Mouse (Mus musculus) embryo, embryonic 11.5 days (tissue): Measurements from ENCODE around the gene Ramp3.
A peak's percentile ranks its signal among the peaks of the same experiment; 100 is the strongest.

Source experiments
- DNase-seq: peaks from one replicate; pipeline ENCODE4 v3.0.0-alpha.2; 2012; ENCODE audit warnings: low read depth, low spot score

Ramp3 gene

GRCm38 (mm10) chr11:6670044-6670443, 11.7 kb downstream of the Ramp3 start:
- no peak for DNase-seq

- no peak for DNase-seq
Measured at GRCm38 (mm10) chr11:6670826-6671225, 12.5 kb downstream of the Ramp3 start.

GRCm38 (mm10) chr11:6674701-6675100, 16.4 kb downstream of the Ramp3 start:
- DNase-seq: no peak

- DNase-seq: no peak
Measured at GRCm38 (mm10) chr11:6675402-6675801, 17.1 kb downstream of the Ramp3 start.

- no peak for DNase-seq
Measured at GRCm38 (mm10) chr11:6676641-6677040, 18.3 kb downstream of the Ramp3 start.

GRCm38 (mm10) chr11:6677530-6677929, 19.2 kb downstream of the Ramp3 start:
- no peak for DNase-seq

GRCm38 (mm10) chr11:6679694-6680396, 21.5 kb downstream of the Ramp3 start:
- no peak for DNase-seq

- peak; percentile 66 for DNase-seq
Measured at GRCm38 (mm10) chr11:6680397-6680818, 22.1 kb downstream of the Ramp3 start.

- DNase-seq: no peak
Measured at GRCm38 (mm10) chr11:6684741-6685140, 26.4 kb downstream of the Ramp3 start.

GRCm38 (mm10) chr11:6688888-6689287, 30.6 kb downstream of the Ramp3 start:
- no peak for DNase-seq

GRCm38 (mm10) chr11:6692341-6692740, 34.0 kb downstream of the Ramp3 start:
- DNase-seq: no peak

- DNase-seq: no peak
Measured at GRCm38 (mm10) chr11:6694114-6694513, 35.8 kb downstream of the Ramp3 start.

- no peak for DNase-seq
Measured at GRCm38 (mm10) chr11:6695176-6695575, 36.9 kb downstream of the Ramp3 start.

GRCm38 (mm10) chr11:6696551-6696950, 38.2 kb downstream of the Ramp3 start:
- no peak for DNase-seq

GRCm38 (mm10) chr11:6697751-6698150, 39.4 kb downstream of the Ramp3 start:
- DNase-seq: no peak

- DNase-seq: no peak
Measured at GRCm38 (mm10) chr11:6698281-6698680, 40.0 kb downstream of the Ramp3 start.

- DNase-seq: no peak
Measured at GRCm38 (mm10) chr11:6702258-6702657, 43.9 kb downstream of the Ramp3 start.

GRCm38 (mm10) chr11:6704851-6705250, 46.5 kb downstream of the Ramp3 start:
- no peak for DNase-seq

GRCm38 (mm10) chr11:6705516-6705915, 47.2 kb downstream of the Ramp3 start:
- DNase-seq: no peak

GRCm38 (mm10) chr11:6706796-6707195, 48.5 kb downstream of the Ramp3 start:
- no peak for DNase-seq

- no peak for DNase-seq
Measured at GRCm38 (mm10) chr11:6708437-6708836, 50.1 kb downstream of the Ramp3 start.

GRCm38 (mm10) chr11:6710409-6710808, 52.1 kb downstream of the Ramp3 start:
- no peak for DNase-seq

GRCm38 (mm10) chr11:6720746-6721145, 62.4 kb downstream of the Ramp3 start:
- no peak for DNase-seq

GRCm38 (mm10) chr11:6726921-6727320, 68.6 kb downstream of the Ramp3 start:
- DNase-seq: no peak
